Mouse (Mus musculus) cerebellum, adult 11-12 months (tissue): ENCODE measurements around the gene Ccn2.
A peak's percentile ranks its signal among the peaks of the same experiment; 100 is the strongest.

ENCODE experiments used
- DNase-seq: peaks from one replicate; pipeline ENCODE4 v3.0.0; 2022

The Ccn2 gene

GRCm38 (mm10) chr10:24595250-24596002 is at the start of gene Ccn2:
Ccn2 (plus strand) TSS chr10:24595442.
- peak; percentile 11 for DNase-seq

DNA sequence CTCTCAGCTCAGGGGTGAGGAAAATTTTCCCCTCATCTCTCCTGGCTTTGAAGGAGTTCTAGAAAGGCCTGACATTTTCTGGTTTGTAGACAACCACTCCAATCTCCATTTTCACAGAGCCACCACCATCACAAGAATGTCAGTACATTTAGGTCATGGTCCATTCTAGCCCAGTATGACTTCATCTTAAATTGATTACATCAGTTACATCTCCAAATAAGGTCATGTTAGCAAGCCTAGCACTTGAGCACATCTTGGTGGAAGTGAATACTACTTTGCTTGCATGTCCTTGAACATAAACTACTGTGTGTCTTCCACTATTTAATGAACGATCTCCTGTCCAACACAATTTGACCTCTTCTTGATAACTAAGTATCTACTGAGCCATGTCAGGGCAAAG is 42.4 kb upstream of the Ccn2 start:
- DNase-seq: no peak

DNA sequence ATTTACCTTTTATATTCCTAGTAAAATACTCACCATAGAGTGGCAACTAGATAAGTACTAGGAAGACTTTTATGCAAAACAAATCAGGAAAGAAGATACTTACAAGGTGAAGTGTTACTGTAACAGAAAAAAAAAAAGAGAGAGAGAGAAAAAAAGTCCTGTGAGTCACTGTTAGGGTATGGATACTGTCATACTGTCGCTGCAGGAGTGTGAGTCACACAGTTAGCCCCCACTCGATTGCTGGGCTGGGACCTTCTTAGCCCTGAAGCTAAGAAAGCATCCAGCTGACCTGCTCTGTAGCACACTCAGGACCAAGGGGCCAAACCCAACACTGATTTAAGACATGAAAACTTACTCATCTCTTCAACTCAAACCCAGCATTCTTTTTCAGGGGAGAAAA is 41.2 kb upstream of the Ccn2 start:
- DNase-seq: no peak

GRCm38 (mm10) chr10:24558366-24558765 is 36.9 kb upstream of the Ccn2 start:
- no peak for DNase-seq

GRCm38 (mm10) chr10:24569691-24570420 is 25.4 kb upstream of the Ccn2 start:
- no peak for DNase-seq

DNA sequence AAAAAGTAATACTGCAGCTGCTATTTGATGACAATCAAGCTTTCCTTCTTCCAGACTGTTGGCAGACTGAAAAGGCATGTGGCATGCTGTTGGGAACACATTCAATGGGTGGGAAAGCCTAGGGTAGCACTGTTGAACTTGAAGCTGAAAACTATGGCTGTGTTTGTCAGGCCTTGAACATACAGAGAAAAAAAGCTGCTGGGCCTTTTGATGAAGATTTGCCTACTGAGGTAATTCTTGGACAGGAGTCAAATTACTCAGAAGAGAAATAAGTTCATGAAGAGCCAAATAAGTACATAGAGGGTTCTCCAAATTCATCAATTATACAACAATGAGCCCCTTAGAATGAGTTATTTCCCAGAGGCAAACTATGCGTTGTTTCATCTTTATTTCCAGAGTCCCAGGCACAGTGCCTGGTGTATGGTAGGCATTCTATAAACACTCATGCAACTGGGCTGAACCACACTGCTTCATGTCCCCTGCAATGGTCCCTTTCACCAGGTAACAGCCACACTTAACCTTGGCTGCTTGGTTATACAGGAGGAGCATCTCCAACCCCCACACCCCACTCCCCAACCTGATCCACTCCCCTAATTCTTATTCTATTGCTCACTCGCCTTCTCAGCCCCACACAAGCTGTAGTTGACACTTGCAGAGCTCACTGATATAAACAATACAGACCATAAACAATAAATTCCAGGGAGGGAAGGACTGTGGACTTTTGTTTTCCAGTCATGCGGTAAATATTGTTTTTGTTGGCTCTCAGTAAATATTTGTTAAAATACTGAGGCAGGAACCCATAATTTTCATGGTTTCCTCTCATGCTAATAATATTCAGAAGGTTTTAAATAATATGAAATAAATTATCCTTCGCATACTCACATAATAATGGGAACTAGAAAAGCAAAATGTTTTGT is 22.9 kb upstream of the Ccn2 start:
- DNase-seq: no peak

GRCm38 (mm10) chr10:24573484-24573883 is 21.8 kb upstream of the Ccn2 start:
- no peak for DNase-seq

DNA sequence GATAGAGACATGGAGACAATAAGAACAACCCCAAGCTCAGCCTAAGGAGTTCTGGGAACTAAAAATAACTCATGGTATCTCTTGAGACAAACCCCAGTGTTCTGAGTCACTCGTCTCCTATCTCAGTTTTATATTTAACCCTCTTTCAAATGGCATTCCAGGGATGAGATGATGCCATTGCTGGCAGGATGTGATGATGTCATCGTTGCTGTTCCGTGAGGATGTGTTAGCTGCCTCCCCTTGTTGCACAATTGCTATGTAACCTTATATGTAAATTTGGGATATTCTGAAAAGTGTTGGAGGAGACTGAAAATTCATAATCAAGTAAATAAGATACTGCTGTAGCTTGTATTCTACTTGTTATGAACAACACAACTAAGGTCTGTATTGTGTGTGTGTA is 14.2 kb upstream of the Ccn2 start:
- no peak for DNase-seq

DNA sequence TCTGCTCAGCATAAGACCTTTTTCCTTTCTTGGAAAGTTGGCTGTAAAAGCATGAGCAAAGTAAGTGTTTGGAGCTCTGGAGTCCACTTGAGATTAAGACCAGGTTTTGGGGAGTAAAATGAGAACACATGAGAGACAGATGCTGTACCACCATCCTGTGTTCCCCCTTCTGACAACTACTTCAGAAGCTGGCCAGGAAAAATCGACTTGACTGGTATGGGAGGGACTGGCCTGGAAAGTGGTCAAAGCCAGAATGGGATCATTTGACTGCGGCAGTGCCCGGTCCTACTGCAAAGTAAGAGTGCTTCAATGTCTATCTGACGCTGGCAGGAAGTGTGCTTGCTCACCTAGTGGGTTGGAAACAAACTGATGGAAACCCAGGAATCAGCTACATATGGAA is 6.4 kb upstream of the Ccn2 start:
- DNase-seq: no peak

GRCm38 (mm10) chr10:24589238-24589637 is 6.0 kb upstream of the Ccn2 start:
- no peak for DNase-seq

GRCm38 (mm10) chr10:24590546-24590945 is 4.7 kb upstream of the Ccn2 start:
- DNase-seq: no peak

- peak; percentile 12 for DNase-seq
Observed at GRCm38 (mm10) chr10:24591136-24591535, 4.1 kb upstream of the Ccn2 start.

DNA sequence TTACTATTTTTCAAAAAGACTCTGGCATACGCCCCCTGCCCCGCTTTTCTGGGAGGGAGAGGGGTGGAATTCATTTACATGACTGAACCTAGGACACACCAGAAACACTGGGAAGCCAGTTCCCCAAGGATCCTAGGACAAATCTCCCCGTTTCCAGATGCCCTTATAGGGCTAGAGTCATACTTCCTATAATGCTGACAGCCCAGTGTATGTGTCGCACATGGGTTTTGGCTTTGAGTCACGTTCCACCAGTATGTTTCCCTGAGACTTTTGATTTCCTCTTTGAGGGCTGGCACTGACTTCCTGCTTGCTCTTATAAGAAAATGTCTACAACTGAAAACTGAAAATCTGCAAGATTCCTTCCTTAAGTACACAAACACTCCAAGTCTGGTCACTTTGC is 3.5 kb upstream of the Ccn2 start:
- DNase-seq: no peak

GRCm38 (mm10) chr10:24592318-24592717 is 2.9 kb upstream of the Ccn2 start:
- DNase-seq: no peak

DNA sequence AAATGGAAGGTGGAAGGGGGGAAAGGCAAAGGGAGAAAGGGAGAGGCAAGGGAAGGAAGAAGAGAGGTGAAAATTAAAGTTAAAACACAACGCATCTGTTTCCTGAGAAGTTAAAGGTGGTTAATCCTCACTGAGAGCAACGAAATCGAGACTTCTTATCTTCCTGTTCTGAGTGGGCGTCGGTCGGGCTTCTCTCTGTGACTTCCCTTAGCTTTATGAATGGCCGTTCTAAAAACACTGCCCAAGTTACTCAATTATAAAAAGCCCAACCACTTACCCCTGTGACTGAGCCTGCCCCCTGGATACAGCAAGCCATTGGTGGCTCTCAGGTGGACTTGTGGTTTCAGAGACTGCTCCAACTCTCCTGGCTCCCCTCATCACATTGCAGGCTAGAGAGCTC is 2.3 kb upstream of the Ccn2 start:
- DNase-seq: no peak

GRCm38 (mm10) chr10:24593556-24593955 is 1.7 kb upstream of the Ccn2 start:
- no peak for DNase-seq

DNA sequence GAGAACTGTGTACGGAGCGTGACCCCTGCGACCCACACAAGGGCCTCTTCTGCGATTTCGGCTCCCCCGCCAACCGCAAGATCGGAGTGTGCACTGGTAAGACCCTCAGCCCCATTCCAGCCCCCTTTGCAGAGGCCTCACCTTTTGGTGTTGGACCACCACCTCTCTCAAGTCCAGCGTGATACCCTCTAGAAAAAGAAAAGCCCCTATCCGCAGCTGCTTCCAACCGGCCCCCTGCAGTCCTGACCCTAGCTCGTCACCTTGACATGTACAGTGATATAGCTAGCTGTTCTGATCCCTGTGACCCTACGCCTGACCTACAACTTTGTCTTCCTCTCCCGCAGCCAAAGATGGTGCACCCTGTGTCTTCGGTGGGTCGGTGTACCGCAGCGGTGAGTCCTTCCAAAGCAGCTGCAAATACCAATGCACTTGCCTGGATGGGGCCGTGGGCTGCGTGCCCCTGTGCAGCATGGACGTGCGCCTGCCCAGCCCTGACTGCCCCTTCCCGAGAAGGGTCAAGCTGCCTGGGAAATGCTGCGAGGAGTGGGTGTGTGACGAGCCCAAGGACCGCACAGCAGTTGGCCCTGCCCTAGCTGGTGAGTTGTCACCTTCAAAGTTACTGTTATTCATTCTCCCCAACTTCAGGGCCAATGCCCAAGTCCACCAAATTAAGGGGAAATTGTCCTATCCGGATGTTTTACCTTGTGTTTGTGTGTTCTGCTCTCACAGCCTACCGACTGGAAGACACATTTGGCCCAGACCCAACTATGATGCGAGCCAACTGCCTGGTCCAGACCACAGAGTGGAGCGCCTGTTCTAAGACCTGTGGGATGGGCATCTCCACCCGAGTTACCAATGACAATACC is 994 bp downstream of the Ccn2 start:
- DNase-seq: no peak

DNA sequence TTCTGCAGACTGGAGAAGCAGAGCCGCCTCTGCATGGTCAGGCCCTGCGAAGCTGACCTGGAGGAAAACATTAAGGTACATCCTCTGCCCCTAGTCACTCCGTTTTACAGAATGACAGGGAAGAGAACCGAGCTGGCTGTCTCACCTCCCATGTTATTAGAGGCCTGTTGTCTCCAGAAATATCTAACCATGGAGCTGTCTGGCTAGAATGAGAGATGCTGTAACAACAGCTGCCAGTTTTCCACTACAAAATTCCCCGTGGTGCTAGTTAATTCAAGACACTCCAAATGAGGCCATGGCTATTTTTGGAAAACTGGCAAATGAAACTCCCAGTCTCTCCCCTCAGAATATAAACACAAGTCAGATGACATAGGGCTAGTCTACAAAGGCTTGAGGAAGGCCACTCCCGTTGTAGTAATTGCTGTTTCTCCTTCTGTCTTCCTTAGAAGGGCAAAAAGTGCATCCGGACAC is 1.7 kb downstream of the Ccn2 start:
- no peak for DNase-seq

DNA sequence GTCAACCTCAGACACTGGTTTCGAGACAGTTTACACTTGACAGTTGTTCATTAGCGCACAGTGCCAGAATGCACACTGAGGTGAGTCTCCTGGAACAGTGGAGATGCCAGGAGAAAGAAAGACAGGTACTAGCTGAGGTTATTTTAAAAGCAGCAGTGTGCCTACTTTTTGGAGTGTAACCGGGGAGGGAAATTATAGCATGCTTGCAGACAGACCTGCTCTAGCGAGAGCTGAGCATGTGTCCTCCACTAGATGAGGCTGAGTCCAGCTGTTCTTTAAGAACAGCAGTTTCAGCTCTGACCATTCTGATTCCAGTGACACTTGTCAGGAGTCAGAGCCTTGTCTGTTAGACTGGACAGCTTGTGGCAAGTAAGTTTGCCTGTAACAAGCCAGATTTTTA is 2.5 kb downstream of the Ccn2 start:
- no peak for DNase-seq

DNA sequence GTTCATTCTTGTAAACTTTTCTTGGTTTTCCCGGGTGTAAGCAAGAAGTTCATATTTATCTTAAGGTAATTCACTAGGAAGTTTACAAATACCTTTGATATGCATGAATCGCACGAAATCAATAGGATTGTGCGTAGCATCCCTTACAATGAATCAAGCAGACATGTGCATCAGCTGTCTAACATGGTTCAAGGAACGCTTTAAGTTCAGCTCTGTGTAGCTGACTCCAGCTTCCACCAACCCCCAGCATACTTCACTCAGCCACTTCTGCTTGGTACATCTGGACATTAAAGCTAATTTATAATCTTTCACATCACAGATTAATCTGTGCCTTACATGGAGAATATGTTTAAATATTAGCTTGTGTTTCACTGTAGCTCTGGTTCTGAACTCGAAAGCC is 3.5 kb downstream of the Ccn2 start:
- DNase-seq: no peak

GRCm38 (mm10) chr10:24599802-24600201 is 4.6 kb downstream of the Ccn2 start:
- no peak for DNase-seq

GRCm38 (mm10) chr10:24603035-24603434 is 7.8 kb downstream of the Ccn2 start:
- DNase-seq: no peak
